Mouse (Mus musculus) stomach, postnatal 0 days (tissue): ENCODE data around the gene Traf4. TPM values are rescaled to one million over a fixed set of nuclear protein-coding genes. Genes with fewer than 3 reads are reported as not detected.

ENCODE experiments used
- ATAC-seq: fragments of 200-750 bp; cut with Nextera tagmentation; 2 replicates; pipeline ENCODE4 v1.8.0; 2017; ENCODE audit not compliant: low FRiP score, low TSS enrichment
- DNase-seq: peaks from one replicate; pipeline ENCODE4 v3.0.0-alpha.2; 2016; ENCODE audit warnings: low spot score
- H3K27ac ChIP-seq: fragments of 300-500 bp; sonication (generic); replicated peaks from 2 replicates; pipeline ENCODE4 v1.5.1; 2014; ENCODE audit warnings: mild to moderate bottlenecking, control low read depth
- H3K27me3 ChIP-seq: fragments of 300-500 bp; sonication (generic); 2 replicates; pipeline ENCODE4 v1.6.1; 2014; ENCODE audit warnings: low read length; ENCODE audit not compliant: control insufficient read depth, insufficient read depth
- H3K36me3 ChIP-seq: fragments of 300-500 bp; sonication (generic); 2 replicates; pipeline ENCODE4 v1.6.1; 2014; ENCODE audit warnings: low read length, mixed read lengths; ENCODE audit not compliant: control insufficient read depth, insufficient read depth
- H3K4me1 ChIP-seq: fragments of 300-500 bp; sonication (generic); replicated peaks from 2 replicates; pipeline ENCODE4 v1.6.1; 2014; ENCODE audit warnings: antibody characterized with exemption; ENCODE audit not compliant: control insufficient read depth, insufficient read depth
- H3K4me2 ChIP-seq: fragments of 300-500 bp; sonication (generic); replicated peaks from 2 replicates; pipeline ENCODE4 v1.6.1; 2014; ENCODE audit warnings: low read depth, mild to moderate bottlenecking, control low read depth, moderate library complexity
- H3K4me3 ChIP-seq: fragments of 300-500 bp; sonication (generic); 2 replicates; pipeline ENCODE4 v1.5.1; 2014; ENCODE audit warnings: low read depth, low read length, control low read depth
- H3K9ac ChIP-seq: fragments of 300-500 bp; sonication (generic); 2 replicates; pipeline ENCODE4 v1.6.1; 2014; ENCODE audit warnings: mild to moderate bottlenecking, low read length, control low read depth, mixed read lengths
- H3K9me3 ChIP-seq: fragments of 300-500 bp; sonication (generic); 2 replicates; pipeline ENCODE4 v1.6.1; 2016; ENCODE audit warnings: low read length; ENCODE audit not compliant: control insufficient read depth
- CTCF ChIP-seq: IDR thresholded peaks from 2 replicates; pipeline ENCODE4 v1.5.1; 2016; ENCODE audit warnings: antibody characterized with exemption, low read depth, mild to moderate bottlenecking, moderate library complexity
- EP300 ChIP-seq: optimal IDR thresholded peaks from 2 replicates; pipeline ENCODE3; 2016; ENCODE audit warnings: antibody characterized with exemption
- WGBS: fragments of 180-500 bp; shearing (Covaris S2); extraction: QIAGEN DNeasy Blood & Tissue Kit; methylation state at CpG from one replicate; pipeline ENCODE4 v1.1.7; 2014; 5-methylcytosine and 5-hydroxymethylcytosine counted together
- polyA plus RNA-seq: library from polyadenylated mRNA; unstranded; fragments of >200 nt; fragmentation: Nextera tagmentation; extraction: Ambion mirVana; gene quantifications from 2 replicates; pipeline ENCODE4 v1.2.1, GENCODE M21; 2015

The Traf4 gene
- polyA plus RNA-seq, 1 experiment from 2014 or later: 22.4 TPM

DNA sequence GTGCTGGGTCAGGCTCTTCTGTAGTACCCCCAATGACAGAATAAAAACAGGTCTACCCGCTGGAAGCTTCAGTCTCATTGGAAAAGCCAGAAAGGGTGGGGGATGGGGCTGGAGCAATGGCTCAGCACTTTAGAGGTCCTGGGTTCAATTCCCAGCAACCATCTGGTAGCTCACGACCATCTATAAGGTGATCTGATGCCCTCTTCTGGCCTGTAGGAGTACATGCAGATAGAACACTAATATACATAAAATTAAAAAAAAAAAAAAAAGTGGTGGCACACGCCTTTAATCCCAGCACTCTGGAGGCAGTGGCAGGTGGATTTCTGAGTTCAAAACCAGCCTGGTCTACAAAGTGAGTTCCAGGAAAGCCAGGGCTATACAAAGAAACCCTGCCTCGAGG, 5.9 kb upstream of the Traf4 start:
- DNase-seq (no peak), ATAC-seq (no peak)
- Histone ChIP-seq H3K4me2 (no peak overlapping the region), H3K9me3 (no peaks in the 10 kb centered on the region), H3K4me3 (no peak overlapping the region), H3K27ac (no peak overlapping the region), H3K9ac (no peak overlapping the region), H3K4me1 (no peaks in the 10 kb centered on the region), H3K27me3 (no peaks in the 10 kb centered on the region), H3K36me3 (no peaks in the 10 kb centered on the region)
- TF ChIP-seq CTCF (peak; percentile 58), EP300 (no peak)
- 77% methylated on average over 4 of the region's 4 CpGs for whole genome bisulfite sequencing

DNA sequence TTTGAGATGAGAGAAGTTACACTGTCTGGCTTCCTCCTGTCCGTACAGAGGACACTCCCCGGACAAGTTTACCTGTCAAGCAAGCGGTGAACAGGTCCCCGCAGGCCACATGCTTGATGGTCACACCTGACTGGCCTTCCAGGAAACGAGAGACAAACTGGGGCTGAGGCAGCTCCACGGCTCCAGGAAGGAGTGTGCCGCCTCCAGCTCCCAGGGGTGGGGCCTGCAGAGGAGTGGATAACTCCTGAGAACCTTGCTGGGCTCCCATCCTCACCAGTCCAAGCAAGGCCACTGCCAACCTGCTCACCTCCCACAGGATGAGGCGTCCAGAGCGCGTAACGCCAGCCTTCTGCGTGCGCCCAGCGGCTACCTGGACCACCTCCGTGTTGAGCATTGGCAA, 4.9 kb upstream of the Traf4 start:
- DNase-seq: peak; percentile 76
- H3K27me3 ChIP-seq: no peaks in the 10 kb centered on the region
- no peak overlapping the region for H3K27ac ChIP-seq
- no peaks in the 10 kb centered on the region for H3K36me3 ChIP-seq
- H3K9ac ChIP-seq: no peak overlapping the region
- no peak for TF ChIP-seq CTCF
- no peak for TF ChIP-seq EP300
- ATAC-seq: peak; percentile 43
- no peak overlapping the region for H3K4me3 ChIP-seq
- WGBS: 79% methylated on average over 15 of the region's 15 CpGs
- no peaks in the 10 kb centered on the region for H3K4me1 ChIP-seq
- no peaks in the 10 kb centered on the region for H3K9me3 ChIP-seq
- no peak overlapping the region for H3K4me2 ChIP-seq

DNA sequence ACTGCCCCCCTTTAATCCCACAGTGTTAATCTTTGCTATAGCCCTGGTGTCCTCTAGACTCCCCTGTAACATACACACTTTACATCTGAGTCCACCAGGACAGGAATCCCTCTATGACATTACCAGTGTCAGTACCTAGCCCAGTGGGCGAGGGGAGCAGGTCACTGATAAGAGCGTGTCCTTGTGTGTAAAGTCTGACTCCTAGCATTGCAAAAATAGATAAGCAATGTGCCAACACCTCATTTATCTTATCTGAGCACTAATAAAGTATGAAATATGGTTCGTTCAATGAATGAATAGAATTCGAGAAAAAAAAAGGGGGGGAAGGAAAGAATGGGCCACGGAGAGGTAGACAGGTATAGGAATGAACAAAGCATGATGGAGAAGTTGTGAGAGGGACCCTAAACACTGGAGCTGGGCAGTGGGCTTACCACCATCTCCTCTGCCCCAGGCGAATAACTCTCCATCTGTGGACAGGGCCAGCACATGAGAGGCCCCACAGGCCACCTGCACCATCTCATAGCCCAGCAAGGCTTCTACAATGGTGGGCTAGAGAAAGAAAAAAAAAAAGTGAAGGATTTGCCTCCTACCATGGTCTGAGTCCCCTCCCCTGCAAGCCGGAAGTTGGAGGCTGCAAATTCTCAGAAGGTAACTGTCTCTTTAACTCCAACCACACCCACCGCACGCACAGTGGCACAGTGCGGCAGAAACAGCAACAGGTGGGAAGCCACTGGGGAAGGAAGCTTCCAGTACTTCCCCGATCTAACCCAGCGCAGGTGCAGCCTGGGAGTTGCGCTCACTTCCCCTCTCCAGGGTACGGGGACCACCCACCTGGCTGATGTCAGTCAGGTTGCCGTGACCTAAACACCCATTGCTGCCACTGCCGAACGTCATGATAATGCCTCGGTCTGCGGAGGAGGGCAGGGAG, 3.4 kb upstream of the Traf4 start:
- H3K4me1 ChIP-seq: no peaks in the 10 kb centered on the region
- ATAC-seq (peak; percentile 15; the same call in 1 of the 2 replicates), DNase-seq (peak; percentile 72)
- no peaks in the 10 kb centered on the region for H3K9me3 ChIP-seq
- WGBS: 47% methylated on average over 19 of the region's 19 CpGs
- no peak for TF ChIP-seq CTCF
- TF ChIP-seq EP300: no peak
- H3K36me3 ChIP-seq: no peaks in the 10 kb centered on the region
- 0 out of 2 replicates have a peak overlapping the region, but pooled peaks have one; percentile 32 for H3K4me2 ChIP-seq
- H3K9ac ChIP-seq: no peak overlapping the region
- H3K27me3 ChIP-seq: no peaks in the 10 kb centered on the region
- H3K4me3 ChIP-seq: no peak overlapping the region
- 0 out of 2 replicates have a peak overlapping the region, but pooled peaks have one; percentile 45 for H3K27ac ChIP-seq

DNA sequence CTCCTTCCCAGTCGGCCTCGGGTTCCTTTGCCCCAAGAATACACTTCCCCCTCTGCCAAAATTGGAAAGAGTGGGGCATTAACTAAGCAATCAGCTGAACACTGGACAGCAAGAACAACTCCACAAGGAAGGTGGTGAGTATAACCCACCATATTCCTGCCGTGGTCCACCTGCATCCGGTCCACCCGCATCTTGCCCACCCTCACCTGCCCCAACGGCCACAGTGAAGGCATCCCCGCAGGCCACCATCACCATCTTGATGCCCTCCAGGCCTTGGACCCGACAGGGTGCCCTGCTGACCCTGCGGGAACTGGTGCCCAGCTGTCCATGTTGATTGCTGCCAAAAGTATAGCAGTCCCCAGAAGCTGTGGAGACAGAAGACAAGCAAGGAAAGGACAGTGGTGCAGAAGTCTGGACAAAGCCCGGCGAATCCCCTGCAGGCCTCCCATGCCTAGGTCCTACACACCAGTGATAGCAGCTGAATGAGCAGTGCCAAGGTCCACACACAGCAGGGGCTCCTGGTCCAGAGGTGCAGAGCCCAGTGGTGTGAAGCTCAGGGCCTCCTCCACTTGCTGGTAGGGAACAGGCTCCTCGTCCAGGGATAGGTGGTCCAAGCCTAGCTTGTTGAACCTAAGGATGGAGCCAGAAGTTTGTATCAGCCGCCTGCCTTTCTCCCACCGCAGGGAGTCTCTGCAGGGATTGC, 2.0 kb upstream of the Traf4 start:
- peaks cover 4% of the 10 kb centered on the region; the same call in 1 of the 2 replicates for H3K4me1 ChIP-seq
- no peak overlapping the region for H3K9ac ChIP-seq
- H3K27ac ChIP-seq: peak overlapping the region; percentile 76; the same call in 1 of the 2 replicates
- DNase-seq (no peak), ATAC-seq (no peak)
- 92% methylated on average over 14 of the region's 14 CpGs for WGBS
- TF ChIP-seq EP300 (no peak), CTCF (no peak)
- no peak overlapping the region for H3K4me3 ChIP-seq
- H3K4me2 ChIP-seq: no peak overlapping the region
- no peaks in the 10 kb centered on the region for H3K27me3 ChIP-seq
- H3K9me3 ChIP-seq: no peaks in the 10 kb centered on the region
- no peaks in the 10 kb centered on the region for H3K36me3 ChIP-seq

DNA sequence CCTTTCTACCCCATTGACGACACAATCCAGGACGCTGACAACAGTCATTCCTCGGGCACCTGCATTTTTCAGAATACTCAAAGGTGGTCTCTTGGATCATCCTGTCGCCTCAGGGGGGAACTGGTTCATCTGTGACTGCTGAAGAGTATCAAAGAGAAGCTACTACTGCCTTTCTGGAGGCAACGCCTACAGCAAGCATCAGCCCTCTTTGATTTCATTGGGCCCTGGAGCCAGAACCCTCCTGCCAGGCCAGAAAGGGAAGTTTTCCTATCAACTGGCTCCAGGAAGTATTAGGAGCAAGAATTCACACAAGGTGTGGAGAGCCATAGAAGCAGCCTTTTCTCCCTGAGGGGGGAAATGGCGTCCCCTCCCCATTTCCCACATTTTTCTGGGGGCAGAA, 1.3 kb upstream of the Traf4 start:
- ATAC-seq (no peak), DNase-seq (peak; percentile 58)
- Histone ChIP-seq H3K9me3 (no peaks in the 10 kb centered on the region), H3K4me2 (no peak overlapping the region), H3K9ac (no peak overlapping the region; the same call in 1 of the 2 replicates), H3K4me3 (no peak overlapping the region), H3K27ac (peak overlapping the region; percentile 97), H3K4me1 (peaks cover 8% of the 10 kb centered on the region), H3K27me3 (no peaks in the 10 kb centered on the region), H3K36me3 (peaks cover 2% of the 10 kb centered on the region; the same call in 1 of the 2 replicates)
- WGBS: 65% methylated on average over 6 of the region's 6 CpGs
- TF ChIP-seq EP300: no peak
- TF ChIP-seq CTCF: no peak
